Mouse (Mus musculus): ENCODE data around the gene Jade2.

Jade2 gene

GRCm38 (mm10) chr11:51857081-51857671 lies at the start of gene Jade2:
Jade2 (minus strand) TSS chr11:51857653.
- DNase-seq (ENCODE audit: low spot score in 2 of 2), result peak; percentile 52 to 55

GRCm38 (mm10) chr11:51904224-51904623 lies 46.8 kb upstream of the Jade2 start:
- DNase-seq (ENCODE audit: low spot score in 2 of 2), result no peak

- no peak for DNase-seq (ENCODE audit: low spot score in 2 of 2)
Measured at GRCm38 (mm10) chr11:51899691-51900090, 42.2 kb upstream of the Jade2 start.

GRCm38 (mm10) chr11:51898326-51899080 lies 41.0 kb upstream of the Jade2 start:
- peak; percentile 45 to 49 for DNase-seq (ENCODE audit: low spot score in 2 of 2)

GRCm38 (mm10) chr11:51897311-51897710 lies 39.9 kb upstream of the Jade2 start:
- DNase-seq (ENCODE audit: low spot score in 2 of 2), result no peak

GRCm38 (mm10) chr11:51896012-51896411 lies 38.6 kb upstream of the Jade2 start:
- no peak for DNase-seq (ENCODE audit: low spot score in 2 of 2)

- no peak for DNase-seq (ENCODE audit: low spot score in 2 of 2)
Measured at GRCm38 (mm10) chr11:51885681-51886080, 28.2 kb upstream of the Jade2 start.

- DNase-seq (ENCODE audit: low spot score in 2 of 2), result peak in 1 of 2 experiments; percentile 22
Measured at GRCm38 (mm10) chr11:51884092-51884491, 26.6 kb upstream of the Jade2 start.

- DNase-seq (ENCODE audit: low spot score in 2 of 2), result peak; percentile 80 to 83
Measured at GRCm38 (mm10) chr11:51883670-51884069, 26.2 kb upstream of the Jade2 start.

GRCm38 (mm10) chr11:51881776-51882175 lies 24.3 kb upstream of the Jade2 start:
- DNase-seq (ENCODE audit: low spot score in 2 of 2), result no peak

- no peak for DNase-seq (ENCODE audit: low spot score in 2 of 2)
Measured at GRCm38 (mm10) chr11:51881041-51881730, 23.7 kb upstream of the Jade2 start.

GRCm38 (mm10) chr11:51876943-51877344 lies 19.5 kb upstream of the Jade2 start:
- no peak for DNase-seq (ENCODE audit: low spot score in 2 of 2)

GRCm38 (mm10) chr11:51875792-51876195 lies 18.3 kb upstream of the Jade2 start:
- no peak for DNase-seq (ENCODE audit: low spot score in 2 of 2)

- no peak for DNase-seq (ENCODE audit: low spot score in 2 of 2)
Measured at GRCm38 (mm10) chr11:51875086-51875485, 17.6 kb upstream of the Jade2 start.

- no peak for DNase-seq (ENCODE audit: low spot score in 2 of 2)
Measured at GRCm38 (mm10) chr11:51874266-51875036, 17.0 kb upstream of the Jade2 start.

GRCm38 (mm10) chr11:51873141-51873540 lies 15.7 kb upstream of the Jade2 start:
- no peak for DNase-seq (ENCODE audit: low spot score in 2 of 2)

GRCm38 (mm10) chr11:51867261-51867660 lies 9.8 kb upstream of the Jade2 start:
- DNase-seq (ENCODE audit: low spot score in 2 of 2), result no peak

- DNase-seq (ENCODE audit: low spot score in 2 of 2), result no peak
Measured at GRCm38 (mm10) chr11:51866020-51866419, 8.6 kb upstream of the Jade2 start.

GRCm38 (mm10) chr11:51860666-51861065 lies 3.2 kb upstream of the Jade2 start:
- DNase-seq (ENCODE audit: low spot score in 2 of 2), result no peak

GRCm38 (mm10) chr11:51859561-51859960 lies 2.1 kb upstream of the Jade2 start:
- no peak for DNase-seq (ENCODE audit: low spot score in 2 of 2)

GRCm38 (mm10) chr11:51858528-51859051 lies 1.1 kb upstream of the Jade2 start:
- DNase-seq (ENCODE audit: low spot score in 2 of 2), result peak; percentile 81 to 82
